Mouse (Mus musculus) megakaryocyte, embryonic 14.5 days (primary cell): ENCODE results near the gene 4930524B15Rik. TPM values are rescaled to one million over a fixed set of nuclear protein-coding genes. Genes with fewer than 3 reads are reported as not detected.

Experiments
- H3K27me3 ChIP-seq: replicated peaks from 2 replicates; pipeline ENCODE3; 2012; ENCODE audit warnings: inconsistent platforms
- H3K36me3 ChIP-seq: replicated peaks from 2 replicates; pipeline ENCODE3; 2012; ENCODE audit warnings: low read length, inconsistent platforms, mixed read lengths
- H3K4me1 ChIP-seq: 2 replicates; pipeline ENCODE4 v1.6.1; 2012; ENCODE audit warnings: inconsistent platforms
- H3K4me3 ChIP-seq: replicated peaks from 2 replicates; pipeline ENCODE3; 2012; ENCODE audit warnings: moderate library complexity, mild to moderate bottlenecking, inconsistent platforms
- H3K9me3 ChIP-seq: 2 replicates; pipeline ENCODE4 v1.6.1; 2012; ENCODE audit warnings: inconsistent platforms
- FLI1 ChIP-seq: IDR thresholded peaks from 2 replicates; pipeline ENCODE4 v1.6.1; 2012; ENCODE audit warnings: low read length, inconsistent platforms, mixed read lengths
- GATA1 ChIP-seq: IDR thresholded peaks from 3 replicates; pipeline ENCODE4 v1.6.1; 2012; ENCODE audit warnings: mixed read lengths, low read length, inconsistent platforms, borderline replicate concordance
- polyA plus RNA-seq: library from polyadenylated mRNA; stranded (reverse); fragments of >175 nt; gene quantifications from 2 replicates; pipeline ENCODE4 v1.2.3, GENCODE M21; 2012; ENCODE audit warnings: low replicate concordance; ENCODE audit not compliant: insufficient read depth

4930524B15Rik gene
- polyA plus RNA-seq, 1 experiment, result 0.17 TPM

DNA sequence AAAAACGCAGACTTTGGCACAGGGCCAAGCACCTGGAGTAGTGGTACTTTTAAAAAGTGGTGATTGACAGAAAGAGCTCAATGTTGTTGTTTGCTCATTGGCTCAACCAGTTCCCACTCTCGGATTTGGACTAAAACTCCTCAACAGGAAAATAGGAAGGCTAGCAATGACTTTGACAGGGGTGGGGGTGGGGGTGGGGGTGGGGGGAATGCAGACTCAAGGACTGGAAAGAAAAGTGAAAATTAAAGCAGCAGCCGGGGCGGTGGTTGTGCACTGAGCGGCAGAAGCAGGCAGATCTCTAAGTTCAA lies 45.2 kb downstream of the 4930524B15Rik start:
- Histone ChIP-seq H3K27me3 (no peaks in the 10 kb centered on the region), H3K4me1 (peaks cover 64% of the 10 kb centered on the region), H3K36me3 (peaks cover 58% of the 10 kb centered on the region), H3K9me3 (peaks cover 20% of the 10 kb centered on the region), H3K4me3 (no peak overlapping the region)
- TF ChIP-seq FLI1 (no peak), GATA1 (no peak)

DNA sequence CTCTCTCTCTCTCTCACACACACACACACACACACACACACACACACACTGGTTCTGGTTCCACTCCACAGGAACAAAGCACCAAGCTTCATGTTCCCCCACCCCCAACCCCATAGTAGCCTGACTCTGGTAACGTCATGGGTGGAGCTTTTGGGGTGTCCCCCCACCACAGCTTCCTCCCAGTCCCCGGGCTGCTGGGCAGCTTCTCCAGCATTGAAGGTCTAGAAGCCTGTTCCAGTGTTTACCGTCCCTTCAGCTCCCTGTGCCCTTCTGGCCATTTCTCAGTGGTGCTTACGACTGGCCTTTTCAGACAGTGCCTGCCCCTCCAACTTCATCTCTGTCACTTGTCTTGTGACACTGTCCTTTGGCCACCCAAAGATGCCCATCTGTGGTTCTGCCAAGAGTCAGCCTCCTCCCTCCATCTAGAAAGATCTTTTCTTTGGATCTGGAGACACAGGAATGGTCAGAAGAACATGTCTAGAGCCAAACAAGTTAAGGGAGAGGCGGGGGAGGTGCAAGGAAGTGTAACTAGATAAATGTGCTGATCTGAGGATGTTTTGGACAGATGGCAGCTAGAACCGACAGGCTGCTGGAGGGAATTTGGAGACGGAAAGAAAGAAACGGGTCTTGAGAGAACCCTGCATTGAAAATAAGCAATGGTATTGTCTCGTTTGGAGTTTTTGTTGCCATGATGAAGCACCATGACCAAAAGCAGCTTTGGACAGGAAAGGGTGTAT lies 46.6 kb downstream of the 4930524B15Rik start:
- Histone ChIP-seq H3K4me3 (peak overlapping the region; percentile 15), H3K9me3 (peaks cover 6% of the 10 kb centered on the region), H3K36me3 (peaks cover 53% of the 10 kb centered on the region), H3K4me1 (peaks cover 78% of the 10 kb centered on the region), H3K27me3 (no peaks in the 10 kb centered on the region)
- no peak for TF ChIP-seq FLI1
- TF ChIP-seq GATA1, result no peak

DNA sequence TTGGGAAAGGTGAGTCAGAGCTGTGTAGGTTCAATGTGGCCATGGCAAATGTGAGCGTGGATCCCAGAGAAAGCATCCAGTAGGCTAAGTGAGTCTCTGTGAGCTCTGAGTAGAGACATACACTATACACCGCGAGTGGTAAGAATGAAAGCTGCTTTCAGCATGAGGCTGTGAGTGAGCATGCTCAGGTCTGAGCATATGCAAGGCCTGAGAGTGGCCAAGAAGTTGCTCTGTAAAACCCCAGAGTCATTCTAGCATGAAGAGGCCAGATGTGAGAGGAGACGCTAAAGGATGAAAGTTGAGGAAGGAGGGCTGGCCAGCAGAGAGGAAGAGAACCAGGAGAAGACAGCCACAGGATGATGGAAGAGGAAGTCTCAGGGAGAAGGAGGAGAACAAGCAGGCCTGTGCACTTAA lies 47.6 kb downstream of the 4930524B15Rik start:
- TF ChIP-seq FLI1, result no peak
- no peak for TF ChIP-seq GATA1
- Histone ChIP-seq H3K4me1 (peaks cover 86% of the 10 kb centered on the region), H3K9me3 (no peaks in the 10 kb centered on the region), H3K27me3 (no peaks in the 10 kb centered on the region), H3K4me3 (peak overlapping the region; percentile 38), H3K36me3 (peaks cover 48% of the 10 kb centered on the region)

DNA sequence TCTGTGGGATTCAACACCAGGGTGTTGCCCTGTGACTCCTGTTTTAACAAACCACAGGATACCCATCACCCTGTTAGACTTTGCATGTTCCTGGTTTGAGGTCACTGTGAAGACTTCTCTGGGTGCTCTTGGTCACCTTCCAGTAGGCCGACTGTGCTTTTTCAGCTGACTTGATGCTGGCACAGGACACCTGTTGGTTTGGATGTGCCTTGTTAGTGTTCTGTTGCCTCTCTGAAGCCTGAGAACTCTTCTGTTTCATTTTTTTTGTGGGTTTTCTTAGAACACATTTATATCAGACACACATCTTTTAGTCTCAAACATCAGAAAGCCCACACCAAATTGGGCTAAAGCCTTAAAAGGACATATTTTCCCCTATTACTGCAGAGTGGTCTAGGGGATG lies 48.2 kb downstream of the 4930524B15Rik start:
- no peak for TF ChIP-seq GATA1
- TF ChIP-seq FLI1, result no peak
- H3K27me3 ChIP-seq, result no peaks in the 10 kb centered on the region
- peaks cover 89% of the 10 kb centered on the region for H3K4me1 ChIP-seq
- peak overlapping the region; percentile 9 for H3K4me3 ChIP-seq
- no peaks in the 10 kb centered on the region for H3K9me3 ChIP-seq
- peaks cover 47% of the 10 kb centered on the region for H3K36me3 ChIP-seq

DNA sequence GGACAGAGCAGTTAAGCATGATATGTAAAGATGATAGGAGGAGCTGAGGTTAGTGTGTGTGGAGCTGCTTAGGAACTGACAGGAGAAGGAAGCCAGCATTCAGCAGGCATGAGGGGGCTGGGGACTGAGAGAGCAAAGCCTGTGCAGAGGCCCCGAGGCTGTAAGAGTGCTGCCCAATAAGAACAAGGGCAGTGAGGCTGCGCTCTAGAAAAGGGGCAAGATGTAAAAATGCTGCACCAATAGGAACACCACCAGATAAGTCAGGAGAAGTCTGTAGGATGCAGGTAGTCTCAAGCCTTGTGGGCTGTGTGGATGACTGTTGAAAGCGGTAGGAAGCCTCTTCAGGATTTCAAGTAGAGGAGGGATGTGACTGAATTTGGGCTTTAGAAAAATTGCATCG lies 52.8 kb downstream of the 4930524B15Rik start:
- peak overlapping the region; percentile 84 for H3K4me3 ChIP-seq
- peaks cover 96% of the 10 kb centered on the region for H3K4me1 ChIP-seq
- TF ChIP-seq FLI1 (no peak), GATA1 (no peak)
- H3K9me3 ChIP-seq, result no peaks in the 10 kb centered on the region
- H3K27me3 ChIP-seq, result no peaks in the 10 kb centered on the region
- H3K36me3 ChIP-seq, result peaks cover 55% of the 10 kb centered on the region

DNA sequence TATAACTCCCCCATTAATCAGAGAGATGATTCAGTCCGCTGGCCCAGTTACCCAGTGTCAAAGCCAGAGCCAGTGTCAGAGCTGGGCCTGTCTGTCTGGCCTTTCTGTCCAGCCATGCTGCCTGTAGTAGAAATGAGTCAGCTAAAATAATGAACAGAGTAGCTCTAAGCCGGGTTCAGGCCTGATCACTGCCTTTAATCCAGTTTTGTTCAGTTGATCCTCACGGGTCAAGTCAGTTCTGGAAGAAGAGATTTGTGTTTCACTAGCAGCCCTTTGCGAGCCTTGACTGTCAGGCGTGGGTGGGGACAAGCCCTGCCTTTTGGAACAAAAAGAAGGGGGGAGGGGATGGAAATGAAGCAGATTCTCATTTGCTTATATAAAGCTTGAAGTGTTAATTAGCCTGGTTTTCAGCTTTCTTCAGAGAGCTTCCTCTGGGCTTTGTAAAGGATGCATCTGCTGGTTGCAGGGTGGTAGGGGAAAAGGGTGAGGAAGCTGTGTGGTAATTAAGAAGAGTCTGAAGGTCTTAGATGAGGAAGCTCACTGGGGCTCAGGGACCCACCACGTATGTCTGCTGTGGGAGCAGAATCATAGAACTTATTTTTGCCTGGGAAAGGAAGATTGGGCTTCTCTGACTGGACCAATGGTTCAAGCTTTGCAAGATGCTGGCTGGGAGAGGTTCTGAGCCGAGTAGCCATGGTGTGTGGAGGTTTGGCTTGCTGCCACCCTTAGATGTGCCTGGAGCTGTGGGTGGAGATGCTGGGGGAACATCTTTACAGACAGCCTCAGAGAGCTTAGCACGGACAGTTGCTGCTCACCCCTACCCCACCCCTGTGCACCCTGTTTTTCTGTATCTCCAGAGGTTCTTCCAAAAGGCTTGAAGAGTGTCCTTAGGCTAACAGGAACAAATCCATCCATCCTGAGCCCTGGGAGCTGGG lies 54.9 kb downstream of the 4930524B15Rik start:
- Histone ChIP-seq H3K4me3 (peak overlapping the region; percentile 80), H3K9me3 (no peaks in the 10 kb centered on the region), H3K4me1 (peaks cover 85% of the 10 kb centered on the region), H3K27me3 (no peaks in the 10 kb centered on the region), H3K36me3 (peaks cover 49% of the 10 kb centered on the region)
- TF ChIP-seq GATA1 (no peak; the same call in 2 of the 3 replicates), FLI1 (no peak)

DNA sequence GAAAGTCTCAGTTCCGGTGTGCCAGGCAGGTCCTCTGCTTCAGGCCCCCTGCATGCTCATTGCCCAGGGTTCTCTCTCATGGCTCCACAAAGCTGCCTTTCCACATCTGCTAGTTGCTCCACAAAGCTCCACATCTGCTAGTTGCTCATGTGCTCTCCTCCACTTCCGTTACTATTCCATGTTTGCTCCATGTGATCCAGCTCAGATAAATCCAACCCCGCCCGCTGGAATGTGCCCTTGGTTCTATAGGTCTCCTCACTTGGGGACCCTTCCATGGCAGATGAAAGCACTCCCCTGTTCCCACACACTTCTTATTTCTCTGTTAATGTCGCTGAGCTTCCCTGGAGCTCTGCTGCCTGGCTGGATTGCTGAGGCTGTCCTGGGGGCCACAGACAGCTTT lies 61.2 kb downstream of the 4930524B15Rik start:
- Histone ChIP-seq H3K9me3 (no peaks in the 10 kb centered on the region), H3K4me1 (peaks cover 56% of the 10 kb centered on the region), H3K36me3 (peaks cover 35% of the 10 kb centered on the region), H3K4me3 (no peak overlapping the region), H3K27me3 (no peaks in the 10 kb centered on the region)
- TF ChIP-seq GATA1 (no peak), FLI1 (no peak)

DNA sequence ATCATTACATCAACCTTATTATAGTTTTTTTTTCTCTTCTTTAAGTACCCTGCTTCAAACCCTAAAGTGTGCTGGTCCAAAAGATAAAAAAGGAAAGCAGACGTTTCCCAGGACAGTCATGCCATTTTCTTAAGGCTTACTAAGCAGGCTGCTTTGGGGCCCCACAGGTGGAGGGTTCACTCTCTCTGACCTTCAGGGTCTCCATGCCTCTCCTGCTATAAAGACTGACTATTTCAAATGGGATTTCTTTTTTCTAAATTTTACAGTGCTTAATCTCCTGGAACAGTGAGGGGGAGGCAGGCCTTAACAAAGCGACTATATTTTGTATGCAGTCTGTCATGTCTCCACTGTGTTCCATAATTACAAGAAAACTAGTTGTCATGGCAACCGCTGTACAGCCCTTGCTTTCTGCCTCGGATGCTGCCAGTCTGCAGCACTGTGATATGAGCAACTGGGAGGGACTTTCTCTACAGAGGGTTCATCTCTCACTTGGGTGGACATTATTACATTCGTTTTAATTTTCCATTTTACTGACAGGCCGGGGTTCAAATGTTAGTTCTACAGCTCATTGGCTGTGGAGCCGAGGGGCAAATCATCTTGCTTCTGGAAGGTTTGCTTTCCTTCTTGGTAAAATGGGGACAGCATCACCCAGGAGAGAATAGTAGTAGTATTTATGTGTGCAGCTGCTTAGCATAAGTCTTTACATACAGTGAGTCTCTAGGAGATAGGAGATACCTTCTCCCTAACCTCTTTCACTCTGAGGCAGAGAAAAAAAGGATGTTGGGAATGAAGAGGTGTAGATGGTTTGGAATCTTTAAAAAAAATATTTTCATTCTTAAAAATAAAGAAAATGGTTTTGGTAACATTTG lies 62.3 kb downstream of the 4930524B15Rik start:
- H3K9me3 ChIP-seq, result no peaks in the 10 kb centered on the region
- peaks cover 54% of the 10 kb centered on the region for H3K4me1 ChIP-seq
- peaks cover 27% of the 10 kb centered on the region for H3K36me3 ChIP-seq
- no peak overlapping the region for H3K4me3 ChIP-seq
- no peaks in the 10 kb centered on the region for H3K27me3 ChIP-seq
- no peak for TF ChIP-seq FLI1
- no peak for TF ChIP-seq GATA1

DNA sequence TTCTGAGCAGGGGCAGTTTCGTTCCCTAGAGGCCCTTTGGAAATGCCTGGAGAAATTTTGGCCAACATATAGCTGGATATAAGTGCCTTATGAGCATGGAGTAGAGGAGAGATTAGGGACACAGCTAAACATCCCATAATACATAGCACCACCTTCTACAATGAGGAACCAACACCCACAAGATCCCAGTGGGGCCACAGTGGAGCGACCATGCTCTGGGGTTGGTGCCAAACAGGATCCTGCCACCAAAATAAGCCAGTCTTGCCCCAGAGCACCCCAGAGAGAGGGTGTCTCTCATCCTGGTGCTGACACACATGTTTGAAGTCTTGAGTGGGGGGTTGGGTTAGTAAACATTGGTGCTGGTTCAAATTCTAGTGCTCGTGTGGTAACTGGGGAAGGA lies 63.2 kb downstream of the 4930524B15Rik start:
- TF ChIP-seq GATA1 (no peak), FLI1 (no peak)
- no peaks in the 10 kb centered on the region for H3K9me3 ChIP-seq
- peaks cover 22% of the 10 kb centered on the region for H3K36me3 ChIP-seq

More for the DNA sequence above, 63.2 kb downstream of the 4930524B15Rik start:
- H3K4me1 ChIP-seq, result peaks cover 51% of the 10 kb centered on the region
- no peaks in the 10 kb centered on the region for H3K27me3 ChIP-seq
- no peak overlapping the region for H3K4me3 ChIP-seq

Other genes with a start within 250 kb of the 4930524B15Rik start
- gene Cpeb4, start 93.4 kb upstream of the 4930524B15Rik start, polyA plus RNA-seq, result 3.9 and 4.8 TPM in 2 replicates
- 12.5 TPM in 1 of 2 replicates, not detected in the other for gene Nsg2, start 34.9 kb downstream of the 4930524B15Rik start, polyA plus RNA-seq
- not detected in 2 replicates for gene Il9r, start 234.7 kb downstream of the 4930524B15Rik start, polyA plus RNA-seq
- 15.1 and 78.7 TPM in 2 replicates for gene Snrnp25, start 239.8 kb downstream of the 4930524B15Rik start, polyA plus RNA-seq